Mouse (Mus musculus) limb, embryonic 14.5 days (tissue): Measurements from ENCODE around the gene Ecm2. TPM values are rescaled to one million over a fixed set of nuclear protein-coding genes. Genes with fewer than 3 reads are reported as not detected.

ENCODE experiments used
- ATAC-seq: fragments of 200-750 bp; cut with Nextera tagmentation; 2 replicates; pipeline ENCODE4 v1.8.0; 2017; ENCODE audit warnings: low read depth, moderate number of reproducible peaks, moderate TSS enrichment; ENCODE audit not compliant: low FRiP score
- DNase-seq: peaks from one replicate; pipeline ENCODE4 v3.0.0-alpha.2; 2015; ENCODE audit warnings: low spot score
- H3K27ac ChIP-seq: fragments of 300-500 bp; sonication (generic); replicated peaks from 2 replicates; pipeline ENCODE4 v1.5.1; 2014; ENCODE audit warnings: low read depth, mild to moderate bottlenecking, low read length, moderate library complexity, mixed read lengths
- H3K27me3 ChIP-seq: fragments of 300-500 bp; sonication (generic); 2 replicates; pipeline ENCODE4 v1.6.1; 2014; ENCODE audit warnings: low read length, mixed read lengths; ENCODE audit not compliant: control insufficient read depth, insufficient read depth
- H3K36me3 ChIP-seq: fragments of 300-500 bp; sonication (generic); 2 replicates; pipeline ENCODE4 v1.6.1; 2014; ENCODE audit warnings: mild to moderate bottlenecking, low read length, moderate library complexity, mixed read lengths; ENCODE audit not compliant: control insufficient read depth, insufficient read depth
- H3K4me1 ChIP-seq: fragments of 300-500 bp; sonication (generic); 2 replicates; pipeline ENCODE4 v1.6.1; 2014; ENCODE audit warnings: antibody characterized with exemption, low read length, mixed read lengths; ENCODE audit not compliant: control insufficient read depth, insufficient read depth
- H3K4me2 ChIP-seq: fragments of 300-500 bp; sonication (generic); replicated peaks from 2 replicates; pipeline ENCODE4 v1.6.1; 2014; ENCODE audit warnings: low read depth, mild to moderate bottlenecking, low read length, moderate library complexity; ENCODE audit not compliant: severe bottlenecking
- H3K4me3 ChIP-seq: fragments of 300-500 bp; sonication (generic); replicated peaks from 2 replicates; pipeline ENCODE4 v1.5.1; 2014; ENCODE audit warnings: low read length
- H3K9ac ChIP-seq: fragments of 300-500 bp; sonication (generic); 2 replicates; pipeline ENCODE4 v1.6.1; 2014; ENCODE audit warnings: mild to moderate bottlenecking, low read depth, low read length, moderate library complexity; ENCODE audit not compliant: severe bottlenecking
- H3K9me3 ChIP-seq: fragments of 300-500 bp; sonication (generic); 2 replicates; pipeline ENCODE4 v1.6.1; 2016; ENCODE audit warnings: low read length; ENCODE audit not compliant: control insufficient read depth
- POLR2A ChIP-seq: fragments of 200-500 bp; IDR thresholded peaks from 2 replicates; pipeline ENCODE4 v1.8.0; 2012; ENCODE audit warnings: inconsistent platforms, mild to moderate bottlenecking, moderate library complexity, borderline replicate concordance; ENCODE audit not compliant: insufficient read depth, insufficient read length; ENCODE audit errors: extremely low read depth
- WGBS: fragments of 180-500 bp; shearing (Covaris S2); extraction: QIAGEN DNeasy Blood & Tissue Kit; methylation state at CpG from one replicate; pipeline ENCODE4 v1.1.7; 2014; 5-methylcytosine and 5-hydroxymethylcytosine counted together
- polyA plus RNA-seq, 2 experiments: library from polyadenylated mRNA; depleted of rRNA in 1 of 2; stranded (reverse) in 1 of 2; unstranded in 1 of 2; fragments of >200 nt; fragmentation: Nextera tagmentation in 1 of 2; extraction: Ambion mirVana in 1 of 2; gene quantifications; 2 replicates each; pipeline versions ENCODE4 v1.2.1 to v1.2.3; 2012 to 2014

Ecm2 gene
- polyA plus RNA-seq, 2 experiments: 2.5 to 4.6 TPM

DNA sequence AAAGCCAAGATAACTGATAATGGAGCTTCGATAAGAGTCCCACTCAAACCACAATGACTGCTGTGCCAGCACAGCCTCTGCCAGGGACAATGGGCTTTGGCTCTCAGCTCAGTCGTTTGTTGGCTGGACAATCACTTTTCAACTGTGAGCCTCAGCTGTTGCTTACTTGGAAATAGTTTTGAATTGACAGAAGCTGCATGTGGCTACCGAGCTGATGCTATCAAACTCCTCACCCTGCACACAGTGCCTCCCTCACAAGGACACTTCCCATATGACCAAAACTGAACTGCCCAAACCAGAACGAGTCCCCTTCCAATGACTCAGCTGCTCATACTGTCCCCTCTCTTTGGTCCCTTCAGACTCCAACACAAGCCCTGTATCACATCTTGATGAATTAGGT, 33.8 kb upstream of the Ecm2 start:
- ATAC-seq (no peak), DNase-seq (no peak)
- Histone ChIP-seq H3K27me3 (no peaks in the 10 kb centered on the region), H3K4me2 (no peak overlapping the region), H3K4me3 (no peak overlapping the region), H3K4me1 (peaks cover 21% of the 10 kb centered on the region), H3K9ac (no peak overlapping the region), H3K27ac (no peak overlapping the region), H3K9me3 (no peaks in the 10 kb centered on the region), H3K36me3 (no peaks in the 10 kb centered on the region)
- no peak for TF ChIP-seq POLR2A
- WGBS: 82% methylated on average over 4 of the region's 4 CpGs

DNA sequence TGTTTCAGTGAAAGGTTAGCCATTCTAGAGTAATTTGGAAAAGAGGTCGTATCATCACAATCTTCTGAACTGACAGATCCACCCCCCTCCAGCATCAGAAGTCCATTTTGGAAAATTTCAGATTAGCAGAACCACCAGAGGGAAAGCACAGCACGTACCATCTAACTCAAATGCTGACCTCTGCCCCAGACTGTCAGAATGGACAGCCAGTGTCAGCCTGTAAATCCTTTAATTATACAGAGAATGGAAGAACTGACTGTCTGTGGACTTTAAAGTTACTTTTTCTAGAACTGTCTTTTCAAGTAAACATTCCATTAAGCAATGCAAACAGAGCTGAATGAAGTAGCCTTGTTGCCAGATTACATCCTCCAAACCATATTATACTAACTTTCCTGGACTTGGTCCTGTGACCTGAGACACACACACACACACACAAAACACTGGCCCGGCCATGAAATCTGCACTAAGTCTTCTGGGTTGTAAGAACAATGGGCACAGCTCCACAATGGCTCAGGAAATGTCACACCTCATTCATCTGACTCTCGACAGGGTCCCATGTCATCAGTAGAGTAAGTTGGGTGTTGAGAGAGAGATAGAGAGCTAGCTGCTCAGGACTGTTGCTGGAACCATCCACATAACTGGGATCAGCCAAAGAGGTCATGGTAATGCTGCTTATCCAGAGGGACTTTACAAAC, 32.5 kb upstream of the Ecm2 start:
- Histone ChIP-seq H3K9ac (no peak overlapping the region), H3K9me3 (no peaks in the 10 kb centered on the region), H3K4me3 (no peak overlapping the region), H3K27ac (no peak overlapping the region), H3K36me3 (no peaks in the 10 kb centered on the region), H3K4me1 (peaks cover 10% of the 10 kb centered on the region), H3K4me2 (no peak overlapping the region), H3K27me3 (no peaks in the 10 kb centered on the region)
- no peak for TF ChIP-seq POLR2A
- WGBS: 79% methylated on average over 4 of the region's 4 CpGs
- ATAC-seq (no peak), DNase-seq (peak; percentile 34)

DNA sequence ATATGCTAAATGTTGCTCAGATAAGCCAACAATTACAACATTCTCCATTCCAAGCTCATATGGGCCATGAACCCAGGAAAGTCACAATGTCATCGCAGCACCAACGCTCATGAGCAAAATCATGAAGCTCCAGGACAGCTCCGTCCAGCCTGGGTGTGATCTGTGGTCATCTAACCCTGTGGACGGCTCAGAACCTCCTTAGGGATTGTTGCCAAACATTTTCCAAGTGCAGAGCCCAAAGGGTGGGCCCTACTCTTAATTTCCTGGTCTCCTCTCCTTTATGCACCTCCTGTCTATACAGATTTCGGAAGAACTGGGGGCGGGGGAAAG, 32.0 kb upstream of the Ecm2 start:
- Histone ChIP-seq H3K36me3 (no peaks in the 10 kb centered on the region), H3K4me1 (peaks cover 8% of the 10 kb centered on the region), H3K9me3 (no peaks in the 10 kb centered on the region), H3K9ac (no peak overlapping the region), H3K4me3 (no peak overlapping the region), H3K4me2 (no peak overlapping the region), H3K27me3 (no peaks in the 10 kb centered on the region), H3K27ac (no peak overlapping the region)
- WGBS: 94% methylated on average over 6 of the region's 6 CpGs
- no peak for DNase-seq
- TF ChIP-seq POLR2A: no peak
- no peak for ATAC-seq

DNA sequence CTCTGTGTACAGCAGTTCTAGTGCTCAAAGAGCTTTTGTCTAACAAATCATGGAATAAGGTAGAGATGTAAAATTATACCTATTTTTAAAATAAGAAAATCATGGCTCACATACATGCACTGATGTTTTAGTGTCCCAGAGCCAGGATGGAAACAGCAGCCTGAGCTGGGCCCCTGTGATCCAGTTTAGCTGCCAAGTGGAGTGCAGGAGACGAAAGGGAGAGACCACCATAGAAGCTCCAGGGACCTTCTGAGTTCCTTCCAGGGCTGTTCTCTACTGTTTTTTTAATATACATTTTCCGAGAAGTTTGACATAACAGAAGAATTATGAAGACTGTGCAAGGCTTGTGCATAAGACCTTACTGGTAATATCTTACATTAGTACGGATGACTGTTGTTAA, 26.7 kb upstream of the Ecm2 start:
- peak; percentile 30; the same call in 1 of the 2 replicates for ATAC-seq

DNA sequence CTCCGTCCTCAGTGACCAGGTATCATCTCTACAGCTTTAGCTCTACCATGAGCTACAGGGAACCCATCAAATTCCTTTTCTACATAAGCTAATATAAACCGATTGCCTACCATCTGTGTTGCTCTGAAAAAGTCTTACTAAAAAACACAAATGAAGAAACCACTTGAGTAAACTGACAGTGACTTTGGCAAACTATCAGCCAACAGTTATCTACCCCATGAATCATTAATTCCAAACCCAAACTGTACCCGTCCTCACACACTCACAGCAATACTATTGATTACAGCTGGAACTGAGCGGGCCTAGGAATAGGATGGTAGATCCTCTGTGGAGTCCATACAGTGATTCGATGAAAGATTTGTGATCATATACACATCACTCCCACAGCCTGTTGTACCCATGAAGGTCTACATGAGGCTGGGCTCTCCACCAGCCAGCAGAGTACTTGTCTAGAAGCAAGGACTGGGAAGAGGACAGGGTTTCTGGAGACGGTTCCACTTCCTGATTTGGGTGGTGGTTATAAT, 25.7 kb upstream of the Ecm2 start:
- H3K4me1 ChIP-seq: peaks cover 30% of the 10 kb centered on the region
- no peaks in the 10 kb centered on the region for H3K27me3 ChIP-seq
- H3K4me3 ChIP-seq: no peak overlapping the region
- H3K9me3 ChIP-seq: no peaks in the 10 kb centered on the region
- H3K27ac ChIP-seq: peak overlapping the region; percentile 81
- no peak for DNase-seq
- no peak overlapping the region for H3K4me2 ChIP-seq
- WGBS: 89% methylated on average over 6 of the region's 6 CpGs
- no peak overlapping the region for H3K9ac ChIP-seq
- no peak for ATAC-seq
- TF ChIP-seq POLR2A: no peak
- H3K36me3 ChIP-seq: no peaks in the 10 kb centered on the region

More for the DNA sequence above, 26.7 kb upstream of the Ecm2 start:
- DNase-seq: peak; percentile 59
- Histone ChIP-seq H3K27me3 (no peaks in the 10 kb centered on the region), H3K27ac (peak overlapping the region; percentile 75), H3K4me1 (peaks cover 30% of the 10 kb centered on the region), H3K4me3 (no peak overlapping the region), H3K9ac (no peak overlapping the region), H3K4me2 (no peak overlapping the region), H3K9me3 (no peaks in the 10 kb centered on the region), H3K36me3 (no peaks in the 10 kb centered on the region)
- TF ChIP-seq POLR2A: no peak
- WGBS: 50% methylated on average over 3 of the region's 3 CpGs
